Mouse (Mus musculus) E14TG2a.4 (cell line): Measurements from ENCODE around the gene Dhx9.

ENCODE experiments used
- H3K27me3 ChIP-seq: 2 replicates; pipeline ENCODE4 v1.6.1; 2014; ENCODE audit warnings: low read length, control low read depth; ENCODE audit not compliant: insufficient read depth
- H3K36me3 ChIP-seq: 2 replicates; pipeline ENCODE4 v1.6.1; 2014; ENCODE audit warnings: low read length, control low read depth; ENCODE audit not compliant: insufficient read depth
- H3K4me1 ChIP-seq: replicated peaks from 2 replicates; pipeline ENCODE4 v1.6.1; 2014; ENCODE audit warnings: low read depth, low read length, control low read depth
- H3K4me3 ChIP-seq: replicated peaks from 2 replicates; pipeline ENCODE4 v1.5.1; 2014; ENCODE audit warnings: mild to moderate bottlenecking, low read length
- H3K9me3 ChIP-seq: 2 replicates; pipeline ENCODE4 v1.6.1; 2014; ENCODE audit warnings: low read length, control low read depth
- CTCF ChIP-seq: conservative IDR thresholded peaks from 2 replicates; pipeline ENCODE4 v1.5.1; 2014; ENCODE audit warnings: low read length
- NANOG ChIP-seq: IDR thresholded peaks from 2 replicates; pipeline ENCODE4 v1.6.1; 2014; ENCODE audit warnings: borderline replicate concordance, low read length, mixed read lengths
- POU5F1 ChIP-seq: IDR thresholded peaks from 2 replicates; pipeline ENCODE4 v1.6.1; 2014; ENCODE audit warnings: low read length, borderline replicate concordance

Gene Dhx9

GRCm38 (mm10) chr1:153509012-153509411, 21.6 kb upstream of the Dhx9 start:
- no peaks in the 10 kb centered on the region for H3K9me3 ChIP-seq
- TF ChIP-seq NANOG, result no peak
- TF ChIP-seq POU5F1, result no peak
- TF ChIP-seq CTCF, result no peak
- no peaks in the 10 kb centered on the region for H3K27me3 ChIP-seq
- no peaks in the 10 kb centered on the region for H3K36me3 ChIP-seq
- H3K4me1 ChIP-seq, result peaks cover 25% of the 10 kb centered on the region
- no peak overlapping the region for H3K4me3 ChIP-seq

GRCm38 (mm10) chr1:153506266-153506665, 18.8 kb upstream of the Dhx9 start:
- no peaks in the 10 kb centered on the region for H3K9me3 ChIP-seq
- H3K27me3 ChIP-seq, result no peaks in the 10 kb centered on the region
- no peak overlapping the region for H3K4me3 ChIP-seq
- TF ChIP-seq CTCF (no peak), NANOG (no peak), POU5F1 (no peak)
- H3K4me1 ChIP-seq, result peaks cover 44% of the 10 kb centered on the region
- H3K36me3 ChIP-seq, result no peaks in the 10 kb centered on the region

- peak overlapping the region; percentile 13; the same call in 1 of the 2 replicates for H3K4me3 ChIP-seq
- no peaks in the 10 kb centered on the region for H3K27me3 ChIP-seq
- no peaks in the 10 kb centered on the region for H3K36me3 ChIP-seq
- H3K9me3 ChIP-seq, result no peaks in the 10 kb centered on the region
- peaks cover 46% of the 10 kb centered on the region for H3K4me1 ChIP-seq
- TF ChIP-seq CTCF (0 out of 2 replicates have a peak, but pooled peaks have one; percentile 4), NANOG (no peak)
Measured at GRCm38 (mm10) chr1:153501644-153502321, 14.3 kb upstream of the Dhx9 start.

- H3K36me3 ChIP-seq, result no peaks in the 10 kb centered on the region
- no peak overlapping the region for H3K4me3 ChIP-seq
- H3K4me1 ChIP-seq, result peaks cover 64% of the 10 kb centered on the region
- TF ChIP-seq POU5F1 (no peak), CTCF (no peak), NANOG (no peak)
- H3K27me3 ChIP-seq, result no peaks in the 10 kb centered on the region
- H3K9me3 ChIP-seq, result no peaks in the 10 kb centered on the region
Measured at GRCm38 (mm10) chr1:153500030-153500429, 12.6 kb upstream of the Dhx9 start.

- Histone ChIP-seq H3K4me3 (no peak overlapping the region), H3K4me1 (peaks cover 76% of the 10 kb centered on the region), H3K9me3 (no peaks in the 10 kb centered on the region), H3K27me3 (no peaks in the 10 kb centered on the region), H3K36me3 (no peaks in the 10 kb centered on the region)
- TF ChIP-seq POU5F1 (no peak), NANOG (no peak), CTCF (no peak)
Measured at GRCm38 (mm10) chr1:153496030-153496429, 8.6 kb upstream of the Dhx9 start.

- Histone ChIP-seq H3K27me3 (no peaks in the 10 kb centered on the region), H3K9me3 (no peaks in the 10 kb centered on the region), H3K36me3 (no peaks in the 10 kb centered on the region), H3K4me1 (peaks cover 86% of the 10 kb centered on the region), H3K4me3 (peak overlapping the region; percentile 39)
- TF ChIP-seq NANOG, result 0 out of 2 replicates have a peak, but pooled peaks have one; percentile 10
- TF ChIP-seq CTCF, result no peak
Measured at GRCm38 (mm10) chr1:153493931-153494330, 6.5 kb upstream of the Dhx9 start.

GRCm38 (mm10) chr1:153493338-153493737, 5.9 kb upstream of the Dhx9 start:
- no peaks in the 10 kb centered on the region for H3K9me3 ChIP-seq
- TF ChIP-seq POU5F1 (no peak), NANOG (no peak), CTCF (no peak)

GRCm38 (mm10) chr1:153491822-153492221, 4.4 kb upstream of the Dhx9 start:
- TF ChIP-seq CTCF, result no peak
- TF ChIP-seq POU5F1, result no peak
- TF ChIP-seq NANOG, result no peak
- Histone ChIP-seq H3K27me3 (no peaks in the 10 kb centered on the region), H3K4me1 (peaks cover 89% of the 10 kb centered on the region), H3K36me3 (no peaks in the 10 kb centered on the region), H3K4me3 (0 out of 2 replicates have a peak overlapping the region, but pooled peaks have one; percentile 29), H3K9me3 (no peaks in the 10 kb centered on the region)

More at GRCm38 (mm10) chr1:153493338-153493737, 5.9 kb upstream of the Dhx9 start:
- Histone ChIP-seq H3K27me3 (no peaks in the 10 kb centered on the region), H3K4me1 (peaks cover 92% of the 10 kb centered on the region), H3K36me3 (no peaks in the 10 kb centered on the region), H3K4me3 (peak overlapping the region; percentile 39)

- TF ChIP-seq CTCF, result no peak
- no peak for TF ChIP-seq POU5F1
- no peak for TF ChIP-seq NANOG
- 0 out of 2 replicates have a peak overlapping the region, but pooled peaks have one; percentile 20 for H3K4me3 ChIP-seq
Measured at GRCm38 (mm10) chr1:153491345-153491744, 3.9 kb upstream of the Dhx9 start.

More at GRCm38 (mm10) chr1:153491345-153491744, 3.9 kb upstream of the Dhx9 start:
- H3K27me3 ChIP-seq, result no peaks in the 10 kb centered on the region
- H3K9me3 ChIP-seq, result no peaks in the 10 kb centered on the region
- peaks cover 85% of the 10 kb centered on the region for H3K4me1 ChIP-seq
- no peaks in the 10 kb centered on the region for H3K36me3 ChIP-seq
